Mouse (Mus musculus) intestine, embryonic 14.5 days (tissue): ENCODE measurements around the gene Fgfbp1. TPM values are rescaled to one million over a fixed set of nuclear protein-coding genes. Genes with fewer than 3 reads are reported as not detected.
A peak's percentile ranks its signal among the peaks of the same experiment; 100 is the strongest.

Experiments
- ATAC-seq: fragments of 200-750 bp; cut with Nextera tagmentation; replicated peaks from 2 replicates; pipeline ENCODE4 v1.8.0; 2017; ENCODE audit warnings: low read depth, moderate number of reproducible peaks, moderate TSS enrichment, moderate library complexity; ENCODE audit not compliant: low FRiP score, low TSS enrichment
- DNase-seq: peaks from one replicate; pipeline ENCODE4 v3.0.0-alpha.2; 2018; ENCODE audit warnings: low spot score
- H3K27ac ChIP-seq: fragments of 300-500 bp; sonication (generic); 2 replicates; pipeline ENCODE4 v1.5.1; 2014; ENCODE audit warnings: low read depth, mild to moderate bottlenecking, control low read depth
- H3K27me3 ChIP-seq: fragments of 300-500 bp; sonication (generic); replicated peaks from 2 replicates; pipeline ENCODE4 v1.6.1; 2014; ENCODE audit warnings: low read length, control low read depth; ENCODE audit not compliant: control insufficient read depth, insufficient read depth
- H3K36me3 ChIP-seq: fragments of 300-500 bp; sonication (generic); 2 replicates; pipeline ENCODE4 v1.6.1; 2014; ENCODE audit warnings: low read length, control low read depth; ENCODE audit not compliant: control insufficient read depth, insufficient read depth
- H3K4me1 ChIP-seq: fragments of 300-500 bp; sonication (generic); replicated peaks from 2 replicates; pipeline ENCODE4 v1.6.1; 2014; ENCODE audit warnings: low read length, control low read depth, mixed read lengths; ENCODE audit not compliant: control insufficient read depth, insufficient read depth
- H3K4me2 ChIP-seq: fragments of 300-500 bp; sonication (generic); 2 replicates; pipeline ENCODE4 v1.6.1; 2014; ENCODE audit warnings: low read length
- H3K4me3 ChIP-seq: fragments of 300-500 bp; sonication (generic); 2 replicates; pipeline ENCODE4 v1.5.1; 2014; ENCODE audit warnings: low read depth, low read length, control low read depth, mixed read lengths
- H3K9ac ChIP-seq: fragments of 300-500 bp; sonication (generic); 2 replicates; pipeline ENCODE4 v1.6.1; 2014; ENCODE audit warnings: mild to moderate bottlenecking, low read length
- H3K9me3 ChIP-seq: fragments of 300-500 bp; sonication (generic); 2 replicates; pipeline ENCODE4 v1.6.1; 2016; ENCODE audit warnings: low read length, control low read depth; ENCODE audit not compliant: control insufficient read depth
- WGBS: fragments of 180-500 bp; shearing (Covaris S2); extraction: QIAGEN DNeasy Blood & Tissue Kit; methylation state at CpG from one replicate; pipeline ENCODE4 v1.1.7; 2014; 5-methylcytosine and 5-hydroxymethylcytosine counted together
- polyA plus RNA-seq: library from polyadenylated mRNA; unstranded; fragments of >200 nt; fragmentation: Nextera tagmentation; extraction: Ambion mirVana; gene quantifications from 2 replicates; pipeline ENCODE4 v1.2.1, GENCODE M21; 2014

Gene Fgfbp1
- polyA plus RNA-seq, 1 experiment from 2014 or later, result 28.7 TPM

- Histone ChIP-seq H3K4me1 (peaks cover 16% of the 10 kb centered on the region), H3K27me3 (no peaks in the 10 kb centered on the region), H3K27ac (peak overlapping the region; percentile 60), H3K36me3 (no peaks in the 10 kb centered on the region), H3K4me2 (peak overlapping the region; percentile 44), H3K9me3 (no peaks in the 10 kb centered on the region), H3K4me3 (peak overlapping the region; percentile 18), H3K9ac (peak overlapping the region; percentile 3; the same call in 1 of the 2 replicates)
- DNase-seq (peak; percentile 75), ATAC-seq (peak; percentile 32)
- 3% methylated on average over 8 of the region's 8 CpGs for WGBS
Observed at GRCm38 (mm10) chr5:43948748-43949275, 32.8 kb downstream of the Fgfbp1 start.

- H3K27me3 ChIP-seq, result no peaks in the 10 kb centered on the region
- H3K4me3 ChIP-seq, result peak overlapping the region; percentile 18
- H3K4me2 ChIP-seq, result peak overlapping the region; percentile 44
- H3K27ac ChIP-seq, result peak overlapping the region; percentile 60
- peaks cover 16% of the 10 kb centered on the region for H3K4me1 ChIP-seq
- H3K36me3 ChIP-seq, result no peaks in the 10 kb centered on the region
- H3K9ac ChIP-seq, result no peak overlapping the region
- peak; percentile 85 for DNase-seq
- ATAC-seq, result peak; percentile 95
- no peaks in the 10 kb centered on the region for H3K9me3 ChIP-seq
- WGBS, result 1% methylated on average over 27 of the region's 27 CpGs
Observed at GRCm38 (mm10) chr5:43948111-43948743, 33.4 kb downstream of the Fgfbp1 start.

- Histone ChIP-seq H3K4me3 (0 out of 2 replicates have a peak overlapping the region, but pooled peaks have one; percentile 18), H3K9ac (no peak overlapping the region), H3K36me3 (no peaks in the 10 kb centered on the region), H3K9me3 (no peaks in the 10 kb centered on the region), H3K27ac (peak overlapping the region; percentile 16; the same call in 1 of the 2 replicates), H3K27me3 (no peaks in the 10 kb centered on the region), H3K4me2 (peak overlapping the region; percentile 44), H3K4me1 (peaks cover 16% of the 10 kb centered on the region)
- 19% methylated on average over 9 of the region's 9 CpGs for WGBS
- DNase-seq (no peak), ATAC-seq (0 out of 2 replicates have a peak, but pooled peaks have one; percentile 30)
Observed at GRCm38 (mm10) chr5:43947330-43947977, 34.1 kb downstream of the Fgfbp1 start.

GRCm38 (mm10) chr5:43933269-43933668, 48.3 kb downstream of the Fgfbp1 start:
- ATAC-seq, result no peak

More at GRCm38 (mm10) chr5:43933269-43933668, 48.3 kb downstream of the Fgfbp1 start:
- no peak for DNase-seq
- Histone ChIP-seq H3K27me3 (no peaks in the 10 kb centered on the region), H3K9me3 (no peaks in the 10 kb centered on the region), H3K9ac (no peak overlapping the region), H3K4me3 (no peak overlapping the region), H3K4me1 (no peaks in the 10 kb centered on the region), H3K27ac (no peak overlapping the region), H3K36me3 (no peaks in the 10 kb centered on the region), H3K4me2 (no peak overlapping the region)
- 42% methylated on average over 2 of the region's 2 CpGs for WGBS

Other genes starting within 250 kb of the Fgfbp1 start
- 0.26 and 0.38 TPM in 2 replicates for gene Bst1, start 162.9 kb downstream of the Fgfbp1 start, polyA plus RNA-seq
- gene Fbxl5, start 160.1 kb downstream of the Fgfbp1 start, polyA plus RNA-seq, result 65.6 and 71.0 TPM in 2 replicates
- gene Cd38, start 113.2 kb downstream of the Fgfbp1 start, polyA plus RNA-seq, result 14.4 and 15.8 TPM in 2 replicates
- gene Gm7879, start 68.6 kb downstream of the Fgfbp1 start, polyA plus RNA-seq, result not detected in 2 replicates
- 57.4 and 59.7 TPM in 2 replicates for gene Prom1, start 120.3 kb upstream of the Fgfbp1 start, polyA plus RNA-seq
- 28.1 and 30.5 TPM in 2 replicates for gene Tapt1, start 244.8 kb upstream of the Fgfbp1 start, polyA plus RNA-seq